Mouse (Mus musculus) limb, embryonic 15.5 days (tissue): ENCODE data around the gene Tfap4. TPM values are rescaled to one million over a fixed set of nuclear protein-coding genes. Genes with fewer than 3 reads are reported as not detected.

Experiments used
- ATAC-seq: fragments of 200-750 bp; cut with Nextera tagmentation; 2 replicates; pipeline ENCODE4 v1.8.0; 2017; ENCODE audit warnings: low read depth, moderate TSS enrichment; ENCODE audit not compliant: insufficient number of reproducible peaks, low FRiP score, low TSS enrichment
- H3K27ac ChIP-seq: fragments of 300-500 bp; sonication (generic); 2 replicates; pipeline ENCODE4 v1.5.1; 2015; ENCODE audit warnings: moderate library complexity, mild to moderate bottlenecking, inconsistent platforms
- H3K27me3 ChIP-seq: fragments of 300-500 bp; sonication (generic); 2 replicates; pipeline ENCODE4 v1.6.1; 2015; ENCODE audit warnings: inconsistent platforms
- H3K36me3 ChIP-seq: fragments of 300-500 bp; sonication (generic); 2 replicates; pipeline ENCODE4 v1.6.1; 2015; ENCODE audit warnings: inconsistent platforms
- H3K4me1 ChIP-seq: fragments of 300-500 bp; sonication (generic); 2 replicates; pipeline ENCODE4 v1.6.1; 2015; ENCODE audit warnings: inconsistent platforms
- H3K4me2 ChIP-seq: fragments of 300-500 bp; sonication (generic); 2 replicates; pipeline ENCODE4 v1.6.1; 2015; ENCODE audit warnings: mild to moderate bottlenecking, inconsistent platforms
- H3K4me3 ChIP-seq: fragments of 300-500 bp; sonication (generic); 2 replicates; pipeline ENCODE4 v1.5.1; 2015; ENCODE audit warnings: mild to moderate bottlenecking, inconsistent platforms
- H3K9ac ChIP-seq: fragments of 300-500 bp; sonication (generic); 2 replicates; pipeline ENCODE4 v1.6.1; 2015; ENCODE audit warnings: inconsistent platforms
- H3K9me3 ChIP-seq: fragments of 300-500 bp; sonication (generic); 2 replicates; pipeline ENCODE4 v1.6.1; 2016; ENCODE audit warnings: inconsistent platforms
- WGBS: fragments of 180-500 bp; shearing (Covaris S2); methylation state at CpG from one replicate; pipeline ENCODE4 v1.1.7; 2015; 5-methylcytosine and 5-hydroxymethylcytosine counted together
- polyA plus RNA-seq: library from polyadenylated mRNA; unstranded; fragments of >200 nt; fragmentation: Nextera tagmentation; extraction: Ambion mirVana; gene quantifications from 2 replicates; pipeline ENCODE4 v1.2.1, GENCODE M21; 2015

The Tfap4 gene
- polyA plus RNA-seq, 1 experiment from 2014 or later: 20.4 TPM

DNA sequence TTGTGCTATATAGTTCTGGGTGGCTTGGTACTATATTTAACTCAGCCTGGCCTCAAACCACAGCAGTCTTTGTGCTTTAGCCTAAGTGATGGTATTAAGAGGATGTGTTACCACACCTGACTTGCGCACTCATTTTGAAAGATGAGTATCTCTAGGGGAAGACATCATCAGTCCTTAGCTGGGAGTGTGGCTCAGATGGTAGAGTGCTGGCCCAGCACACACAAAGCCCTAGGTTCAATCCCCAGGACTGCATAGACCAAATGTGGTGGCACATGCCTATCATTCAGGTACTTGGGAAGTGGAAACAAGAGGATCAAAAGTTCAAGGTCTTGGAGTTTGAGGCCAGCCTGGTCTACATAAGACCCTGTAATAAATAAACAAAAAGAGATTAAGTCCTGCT, 56.2 kb downstream of the Tfap4 start:
- Histone ChIP-seq H3K4me1 (0 out of 2 replicates have a peak, but pooled peaks cover 2% of the 10 kb centered on the region), H3K9me3 (no peaks in the 10 kb centered on the region), H3K36me3 (no peaks in the 10 kb centered on the region), H3K4me2 (no peak overlapping the region), H3K27me3 (no peaks in the 10 kb centered on the region), H3K4me3 (no peak overlapping the region), H3K27ac (no peak overlapping the region), H3K9ac (no peak overlapping the region)
- WGBS: 96% methylated on average over 1 of the region's 1 CpGs
- no peak for ATAC-seq

GRCm38 (mm10) chr16:4502568-4502967, 57.1 kb downstream of the Tfap4 start:
- H3K4me1 ChIP-seq: 0 out of 2 replicates have a peak, but pooled peaks cover 2% of the 10 kb centered on the region
- no peak overlapping the region for H3K4me2 ChIP-seq
- ATAC-seq: no peak
- H3K4me3 ChIP-seq: no peak overlapping the region
- no peaks in the 10 kb centered on the region for H3K9me3 ChIP-seq
- no peaks in the 10 kb centered on the region for H3K27me3 ChIP-seq
- H3K36me3 ChIP-seq: no peaks in the 10 kb centered on the region
- H3K27ac ChIP-seq: no peak overlapping the region
- no peak overlapping the region for H3K9ac ChIP-seq

DNA sequence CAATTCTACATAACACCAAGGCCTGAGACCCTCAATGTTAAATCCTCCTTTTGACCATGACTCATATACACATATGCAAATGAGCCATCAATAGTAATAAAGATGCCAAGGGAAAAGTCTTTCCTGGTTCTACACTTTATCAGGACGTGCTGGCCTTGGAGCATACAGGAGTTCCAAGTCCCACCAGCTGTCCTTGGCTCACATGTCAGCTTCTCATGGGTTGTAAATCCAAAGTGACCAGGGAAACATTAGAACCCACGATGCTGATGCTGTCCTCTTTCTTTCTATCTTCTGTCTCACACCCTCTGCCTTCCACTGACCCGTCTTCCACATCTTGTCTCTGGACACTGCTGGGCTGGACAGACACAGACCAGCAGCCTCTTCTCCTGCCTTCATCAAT, 58.0 kb downstream of the Tfap4 start:
- Histone ChIP-seq H3K4me2 (no peak overlapping the region), H3K9me3 (no peaks in the 10 kb centered on the region), H3K27ac (no peak overlapping the region), H3K4me1 (0 out of 2 replicates have a peak, but pooled peaks cover 2% of the 10 kb centered on the region), H3K27me3 (no peaks in the 10 kb centered on the region), H3K4me3 (no peak overlapping the region), H3K9ac (no peak overlapping the region), H3K36me3 (no peaks in the 10 kb centered on the region)
- no peak for ATAC-seq
- WGBS: 76% methylated on average over 3 of the region's 3 CpGs

DNA sequence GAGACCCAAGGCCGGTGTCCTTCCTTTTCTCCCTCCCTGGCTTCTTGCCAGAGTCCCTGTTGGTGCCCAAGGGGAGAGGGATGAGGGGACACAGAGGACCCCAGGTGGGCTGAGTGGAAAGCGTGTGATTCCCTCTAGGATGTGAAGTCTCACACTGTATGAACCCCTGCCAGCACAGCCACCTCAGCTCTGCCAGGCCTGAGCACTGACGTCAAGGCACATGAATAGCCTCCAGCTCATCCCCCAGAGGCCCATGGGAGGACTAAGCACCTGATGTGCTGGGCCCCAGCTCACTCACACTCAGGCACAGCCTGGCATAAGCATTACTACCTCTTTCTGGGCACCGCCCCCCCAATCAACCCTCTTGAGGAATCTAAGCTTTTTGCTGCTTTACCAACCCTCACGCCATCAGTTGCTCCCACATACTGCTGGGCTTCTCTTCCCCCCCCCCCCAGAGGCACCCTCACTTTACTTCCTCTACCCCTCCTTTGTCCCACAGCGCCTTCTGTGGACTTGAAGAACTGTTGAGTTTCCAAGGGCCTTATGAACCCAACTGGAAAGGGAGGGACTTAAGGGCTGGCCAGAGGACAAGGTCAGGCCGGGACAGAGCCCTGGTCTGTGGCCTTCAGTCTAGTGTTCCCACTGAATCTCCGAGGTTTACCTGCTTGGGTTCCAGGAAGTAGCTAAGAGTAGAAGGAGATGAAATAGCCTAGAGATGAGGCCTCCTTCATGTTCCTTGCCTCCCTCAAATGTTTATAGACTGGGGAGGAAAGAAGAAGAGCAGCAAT, 58.9 kb downstream of the Tfap4 start:
- Histone ChIP-seq H3K4me1 (0 out of 2 replicates have a peak, but pooled peaks cover 2% of the 10 kb centered on the region), H3K9ac (no peak overlapping the region), H3K4me2 (no peak overlapping the region), H3K4me3 (no peak overlapping the region), H3K9me3 (no peaks in the 10 kb centered on the region), H3K27me3 (no peaks in the 10 kb centered on the region), H3K27ac (no peak overlapping the region), H3K36me3 (no peaks in the 10 kb centered on the region)
- 71% methylated on average over 8 of the region's 8 CpGs for WGBS
- no peak for ATAC-seq

DNA sequence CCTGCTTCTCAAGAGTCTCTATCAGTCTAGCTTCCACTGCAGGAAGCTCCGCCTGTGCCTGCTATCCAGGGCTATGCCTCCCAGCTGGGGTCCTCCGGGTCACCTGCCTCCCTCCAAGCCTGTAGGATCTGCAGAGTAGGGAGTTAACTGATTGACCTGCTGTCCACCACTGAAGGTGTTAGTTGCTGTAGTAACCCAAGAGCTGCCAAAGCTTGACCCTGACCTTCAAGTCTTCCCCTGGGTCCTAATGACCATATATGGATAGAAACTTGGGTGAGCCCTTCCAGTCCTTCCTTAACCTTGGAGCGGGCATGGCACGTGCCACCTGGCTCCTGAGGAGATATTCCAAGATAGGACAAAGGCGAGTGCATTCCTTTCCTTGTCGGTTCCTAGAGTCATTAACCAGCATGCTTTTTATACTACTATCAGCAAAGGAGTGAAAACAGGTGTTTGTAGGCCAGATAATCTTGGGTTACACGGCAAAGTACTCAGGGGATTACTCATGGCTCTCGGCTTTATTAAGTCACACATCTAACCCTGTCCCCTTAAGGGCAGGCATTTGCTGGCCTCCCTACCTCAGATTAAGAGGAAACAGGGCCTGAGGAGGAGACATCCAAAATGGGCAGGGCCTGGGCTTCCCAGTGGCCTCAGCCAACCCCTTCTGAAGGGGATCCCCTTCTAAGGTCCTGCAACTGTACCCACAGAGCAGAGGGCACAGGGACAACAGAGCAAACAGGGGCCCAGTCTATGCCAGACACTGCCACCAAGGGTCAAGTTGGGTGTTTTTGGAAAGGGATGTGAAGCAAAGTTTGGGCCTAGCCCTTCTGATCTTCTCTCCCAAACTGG, 61.7 kb downstream of the Tfap4 start:
- Histone ChIP-seq H3K9me3 (no peaks in the 10 kb centered on the region), H3K36me3 (no peaks in the 10 kb centered on the region), H3K4me1 (0 out of 2 replicates have a peak, but pooled peaks cover 2% of the 10 kb centered on the region), H3K4me3 (no peak overlapping the region), H3K4me2 (no peak overlapping the region), H3K27me3 (no peaks in the 10 kb centered on the region), H3K27ac (no peak overlapping the region), H3K9ac (no peak overlapping the region)
- 66% methylated on average over 8 of the region's 8 CpGs for WGBS
- ATAC-seq: no peak

DNA sequence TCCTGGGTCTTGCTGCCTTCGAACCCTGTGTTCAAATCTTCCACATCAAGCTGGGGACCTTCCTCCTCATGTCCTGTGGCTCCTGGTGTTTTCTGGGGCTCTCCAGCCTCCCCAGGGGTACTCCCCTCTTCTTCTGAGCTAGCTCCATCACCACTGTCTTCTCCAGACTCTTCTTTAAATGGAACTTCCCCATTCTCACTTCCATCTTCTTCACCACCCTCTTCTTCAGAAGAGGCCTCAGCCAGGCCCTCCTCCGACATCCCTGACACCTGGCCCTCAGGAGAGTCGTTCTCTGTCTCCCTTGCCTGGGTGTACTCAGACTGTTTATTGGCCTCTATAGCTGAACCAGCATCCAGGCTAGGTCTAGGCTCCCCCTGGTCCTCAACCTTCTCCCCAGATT, 63.2 kb downstream of the Tfap4 start:
- no peak overlapping the region for H3K4me3 ChIP-seq
- H3K4me2 ChIP-seq: no peak overlapping the region
- H3K9me3 ChIP-seq: no peaks in the 10 kb centered on the region
- 0 out of 2 replicates have a peak, but pooled peaks cover 2% of the 10 kb centered on the region for H3K4me1 ChIP-seq
- H3K27ac ChIP-seq: no peak overlapping the region
- ATAC-seq: no peak
- H3K9ac ChIP-seq: no peak overlapping the region
- 86% methylated on average over 3 of the region's 3 CpGs for WGBS
- 0 out of 2 replicates have a peak, but pooled peaks cover 6% of the 10 kb centered on the region for H3K36me3 ChIP-seq
- H3K27me3 ChIP-seq: no peaks in the 10 kb centered on the region

GRCm38 (mm10) chr16:4495861-4496260, 63.8 kb downstream of the Tfap4 start:
- 79% methylated on average over 5 of the region's 5 CpGs for WGBS
- Histone ChIP-seq H3K9ac (no peak overlapping the region), H3K4me1 (0 out of 2 replicates have a peak, but pooled peaks cover 2% of the 10 kb centered on the region), H3K9me3 (no peaks in the 10 kb centered on the region), H3K27me3 (no peaks in the 10 kb centered on the region), H3K4me3 (no peak overlapping the region), H3K4me2 (no peak overlapping the region), H3K36me3 (0 out of 2 replicates have a peak, but pooled peaks cover 6% of the 10 kb centered on the region), H3K27ac (no peak overlapping the region)
- ATAC-seq: no peak

Other genes with a start within 250 kb of the Tfap4 start
- gene Adcy9, start 139.4 kb downstream of the Tfap4 start, polyA plus RNA-seq: 1.4 and 1.6 TPM in 2 replicates
- 36.8 and 81.2 TPM in 2 replicates for gene Srl, start 18.0 kb downstream of the Tfap4 start, polyA plus RNA-seq
- 31.7 and 34.9 TPM in 2 replicates for gene Glis2, start 34.9 kb upstream of the Tfap4 start, polyA plus RNA-seq
- 75.8 and 83.1 TPM in 2 replicates for gene Pam16, start 65.1 kb upstream of the Tfap4 start, polyA plus RNA-seq
- 41.5 and 45.1 TPM in 2 replicates for gene Vasn, start 80.1 kb upstream of the Tfap4 start, polyA plus RNA-seq
- 60.5 and 65.1 TPM in 2 replicates for gene Dnaja3, start 80.1 kb upstream of the Tfap4 start, polyA plus RNA-seq
- gene Coro7, start 119.9 kb upstream of the Tfap4 start, polyA plus RNA-seq: 16.8 and 18.4 TPM in 2 replicates
- gene Nmral1, start 159.5 kb upstream of the Tfap4 start, polyA plus RNA-seq: 48.3 and 54.5 TPM in 2 replicates
- 99.6 and 106 TPM in 2 replicates for gene Hmox2, start 166.5 kb upstream of the Tfap4 start, polyA plus RNA-seq
- gene Cdip1, start 230.4 kb upstream of the Tfap4 start, polyA plus RNA-seq: 81.8 and 90.5 TPM in 2 replicates